Mouse (Mus musculus) kidney, adult 2 months (tissue): ENCODE data around the gene Wdr34. TPM values are rescaled to one million over a fixed set of nuclear protein-coding genes. Genes with fewer than 3 reads are reported as not detected.

ENCODE experiments used
- DNase-seq: peaks from one replicate; pipeline ENCODE4 v3.0.0; 2021
- H3K27ac ChIP-seq: fragments of 200-500 bp; 2 replicates; pipeline ENCODE4 v1.5.1; 2012; ENCODE audit warnings: low read depth, low read length, control low read depth, inconsistent platforms; ENCODE audit not compliant: insufficient read depth
- H3K27me3 ChIP-seq: fragments of 200-500 bp; replicated peaks from 2 replicates; pipeline ENCODE4 v1.6.1; 2012; ENCODE audit warnings: mild to moderate bottlenecking, moderate library complexity, low read length, inconsistent platforms; ENCODE audit not compliant: control insufficient read depth, insufficient read depth
- H3K36me3 ChIP-seq: fragments of 200-500 bp; 2 replicates; pipeline ENCODE4 v1.6.1; 2012; ENCODE audit warnings: mild to moderate bottlenecking, moderate library complexity, low read length, inconsistent platforms; ENCODE audit not compliant: control insufficient read depth, insufficient read depth
- H3K4me1 ChIP-seq: fragments of 200-500 bp; 2 replicates; pipeline ENCODE4 v1.6.1; 2011; ENCODE audit warnings: low read length; ENCODE audit not compliant: control insufficient read depth, insufficient read depth
- H3K4me3 ChIP-seq: fragments of 200-500 bp; 2 replicates; pipeline ENCODE4 v1.5.1; 2011; ENCODE audit warnings: mild to moderate bottlenecking, low read depth, low read length, control low read depth; ENCODE audit not compliant: insufficient read depth
- CTCF ChIP-seq: fragments of 200-500 bp; conservative IDR thresholded peaks from 2 replicates; pipeline ENCODE4 v1.5.1; 2011; ENCODE audit warnings: low read depth, mild to moderate bottlenecking, control low read depth, low read length, moderate library complexity, mixed read lengths; ENCODE audit not compliant: insufficient read depth, insufficient read length
- POLR2A ChIP-seq: fragments of 200-500 bp; IDR thresholded peaks from one replicate; pipeline ENCODE4 v1.6.1; 2011; ENCODE audit warnings: low read depth, low read length, control low read depth
- WGBS: fragments of 180-500 bp; shearing (Covaris S2); methylation state at CpG from one replicate; pipeline ENCODE4 v1.1.7; 2018; 5-methylcytosine and 5-hydroxymethylcytosine counted together
- polyA plus RNA-seq: library from polyadenylated mRNA; depleted of rRNA; stranded (reverse); fragments of >200 nt; gene quantifications from 2 replicates; pipeline ENCODE4 v1.2.3, GENCODE M21; 2012

Gene Wdr34
- polyA plus RNA-seq, 1 experiment: 32.0 TPM

DNA sequence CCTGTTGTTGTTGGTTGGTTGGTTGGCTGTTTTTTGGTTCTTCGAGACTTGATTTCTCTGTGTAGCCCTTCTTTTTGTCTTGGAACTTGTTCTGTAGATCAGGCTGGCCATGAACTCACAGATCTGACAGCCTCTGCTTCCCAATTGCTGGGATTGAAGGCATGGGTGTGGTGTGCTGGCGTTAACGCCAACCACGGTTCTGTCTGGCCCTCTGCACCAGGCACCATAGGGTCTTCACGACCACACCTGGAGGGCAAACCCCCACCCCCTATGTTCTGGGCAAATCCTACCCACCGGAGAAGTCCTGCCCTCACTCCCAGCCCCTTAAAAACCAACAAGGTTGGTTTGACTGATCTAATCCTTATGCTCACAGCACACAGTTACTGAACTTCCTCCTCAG lies 28.3 kb upstream of the Wdr34 start:
- WGBS: 69% methylated on average over 6 of the region's 6 CpGs
- Histone ChIP-seq H3K36me3 (no peaks in the 10 kb centered on the region), H3K27ac (no peak overlapping the region), H3K4me3 (no peak overlapping the region), H3K27me3 (no peaks in the 10 kb centered on the region), H3K4me1 (no peaks in the 10 kb centered on the region; the same call in 1 of the 2 replicates)
- no peak for TF ChIP-seq POLR2A
- no peak for TF ChIP-seq CTCF
- no peak for DNase-seq

DNA sequence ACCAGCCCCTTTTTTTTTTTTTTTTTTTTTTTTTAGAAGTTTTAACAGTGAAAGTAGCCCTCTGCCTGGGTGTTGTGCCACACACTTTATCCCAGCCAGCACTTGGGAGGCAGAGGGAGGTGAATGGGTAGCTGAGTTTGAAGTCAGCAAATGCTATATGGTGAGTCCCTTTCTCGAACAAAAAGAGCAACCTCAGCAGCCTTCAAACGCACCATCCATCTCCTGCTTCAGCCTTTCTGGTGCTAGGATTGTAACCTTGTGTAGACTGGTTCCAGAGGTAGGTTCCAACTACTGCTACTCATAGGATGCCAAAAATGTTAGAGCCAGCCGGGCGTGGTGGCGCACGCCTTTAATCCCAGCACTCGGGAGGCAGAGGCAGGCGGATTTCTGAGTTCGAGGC lies 27.8 kb upstream of the Wdr34 start:
- Histone ChIP-seq H3K36me3 (no peaks in the 10 kb centered on the region), H3K4me1 (no peaks in the 10 kb centered on the region; the same call in 1 of the 2 replicates), H3K27me3 (no peaks in the 10 kb centered on the region), H3K4me3 (no peak overlapping the region), H3K27ac (no peak overlapping the region)
- DNase-seq: no peak
- WGBS: 91% methylated on average over 9 of the region's 9 CpGs
- TF ChIP-seq POLR2A (no peak), CTCF (no peak)

DNA sequence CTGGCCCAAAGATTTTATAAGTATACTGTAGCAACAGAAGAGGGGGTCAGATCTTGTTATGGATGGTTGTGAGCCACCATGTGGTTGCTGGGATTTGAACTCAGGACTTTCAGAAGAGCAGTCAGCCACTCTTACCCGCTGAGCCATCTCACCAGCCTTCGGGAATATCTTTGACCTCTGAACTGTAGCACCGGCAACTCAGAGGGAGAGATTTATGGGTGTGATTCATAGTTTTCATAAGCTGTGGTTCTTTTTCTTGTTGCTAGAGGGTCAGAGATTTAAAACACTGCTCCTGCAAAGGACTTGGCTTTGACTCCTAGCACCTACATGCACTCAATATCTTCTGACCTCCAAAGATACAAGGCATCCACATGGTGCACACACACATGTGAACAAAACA lies 26.9 kb upstream of the Wdr34 start:
- Histone ChIP-seq H3K27me3 (no peaks in the 10 kb centered on the region), H3K27ac (no peak overlapping the region), H3K4me1 (no peaks in the 10 kb centered on the region; the same call in 1 of the 2 replicates), H3K4me3 (no peak overlapping the region), H3K36me3 (no peaks in the 10 kb centered on the region)
- DNase-seq: no peak
- TF ChIP-seq POLR2A: no peak
- TF ChIP-seq CTCF: no peak
- WGBS: 22% methylated on average over 3 of the region's 3 CpGs

DNA sequence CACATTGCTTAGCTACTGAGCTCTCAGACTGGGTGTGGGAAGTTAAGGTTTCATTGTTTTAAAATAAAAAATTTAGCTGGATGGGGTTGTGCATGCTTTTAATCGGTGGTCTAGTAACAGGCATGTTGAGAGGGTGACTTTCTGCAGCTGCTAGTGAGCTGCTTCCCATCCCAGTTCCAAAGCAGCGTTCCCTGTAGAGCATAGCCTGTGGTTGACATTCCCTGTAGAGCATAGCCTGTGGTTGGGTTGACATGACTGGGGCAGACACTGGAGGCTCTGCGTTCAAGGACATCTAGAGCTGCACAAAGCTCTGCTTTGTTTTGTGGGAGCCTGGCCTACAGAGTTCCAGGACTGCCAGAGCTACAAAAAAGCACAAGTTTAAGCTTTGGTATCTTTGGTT lies 24.6 kb upstream of the Wdr34 start:
- Histone ChIP-seq H3K27me3 (no peaks in the 10 kb centered on the region), H3K36me3 (no peaks in the 10 kb centered on the region; the same call in none of the 2 replicates), H3K27ac (no peak overlapping the region), H3K4me3 (no peak overlapping the region), H3K4me1 (no peaks in the 10 kb centered on the region; the same call in 1 of the 2 replicates)
- 80% methylated on average over 3 of the region's 3 CpGs for whole genome bisulfite sequencing
- DNase-seq: no peak
- TF ChIP-seq CTCF (no peak), POLR2A (no peak)

DNA sequence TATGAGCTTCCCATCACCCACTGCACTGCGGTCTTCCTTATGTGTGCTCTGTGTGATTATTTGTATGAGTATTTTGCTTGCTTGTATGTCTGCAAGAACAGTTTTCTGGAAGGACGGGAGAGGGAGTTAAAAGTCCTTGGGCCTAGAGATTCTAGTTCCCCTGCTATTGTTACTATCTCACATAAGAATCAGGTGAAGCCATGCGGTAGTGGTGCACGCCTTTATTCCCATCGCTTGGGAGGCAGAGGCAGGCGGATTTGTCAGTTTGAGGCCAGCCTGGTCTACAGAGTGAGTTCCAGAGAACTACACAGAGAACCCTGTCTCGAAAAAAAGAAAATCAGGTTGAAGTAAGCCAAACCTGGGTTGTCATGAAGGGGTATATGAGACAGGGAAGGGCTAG lies 24.2 kb upstream of the Wdr34 start:
- H3K4me1 ChIP-seq: no peaks in the 10 kb centered on the region; the same call in 1 of the 2 replicates
- no peak for TF ChIP-seq POLR2A
- no peak for TF ChIP-seq CTCF
- no peak overlapping the region for H3K4me3 ChIP-seq
- 85% methylated on average over 7 of the region's 7 CpGs for WGBS
- H3K27ac ChIP-seq: no peak overlapping the region
- no peaks in the 10 kb centered on the region; the same call in none of the 2 replicates for H3K36me3 ChIP-seq
- no peak for DNase-seq
- H3K27me3 ChIP-seq: no peaks in the 10 kb centered on the region

DNA sequence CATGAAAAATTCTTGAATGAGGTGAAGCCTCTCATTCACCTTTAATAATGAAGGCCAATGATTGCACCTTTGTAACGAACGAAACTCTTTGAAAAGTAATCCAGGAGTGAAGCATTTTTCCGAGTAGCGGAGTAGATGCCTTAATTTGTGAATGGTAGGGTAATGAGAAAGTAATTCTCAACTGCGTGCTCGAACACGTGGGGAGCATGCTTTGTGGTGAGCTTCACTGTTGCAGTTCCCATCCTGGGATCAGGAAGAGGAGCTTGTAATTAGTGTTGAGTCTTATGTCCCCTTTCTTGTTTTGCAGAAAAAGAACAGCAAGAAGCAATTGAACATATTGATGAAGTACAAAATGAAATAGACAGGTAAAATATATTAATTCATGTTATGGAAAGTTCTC lies 19.3 kb upstream of the Wdr34 start:
- 25% methylated on average over 7 of the region's 7 CpGs for WGBS
- no peak overlapping the region for H3K27ac ChIP-seq

DNA sequence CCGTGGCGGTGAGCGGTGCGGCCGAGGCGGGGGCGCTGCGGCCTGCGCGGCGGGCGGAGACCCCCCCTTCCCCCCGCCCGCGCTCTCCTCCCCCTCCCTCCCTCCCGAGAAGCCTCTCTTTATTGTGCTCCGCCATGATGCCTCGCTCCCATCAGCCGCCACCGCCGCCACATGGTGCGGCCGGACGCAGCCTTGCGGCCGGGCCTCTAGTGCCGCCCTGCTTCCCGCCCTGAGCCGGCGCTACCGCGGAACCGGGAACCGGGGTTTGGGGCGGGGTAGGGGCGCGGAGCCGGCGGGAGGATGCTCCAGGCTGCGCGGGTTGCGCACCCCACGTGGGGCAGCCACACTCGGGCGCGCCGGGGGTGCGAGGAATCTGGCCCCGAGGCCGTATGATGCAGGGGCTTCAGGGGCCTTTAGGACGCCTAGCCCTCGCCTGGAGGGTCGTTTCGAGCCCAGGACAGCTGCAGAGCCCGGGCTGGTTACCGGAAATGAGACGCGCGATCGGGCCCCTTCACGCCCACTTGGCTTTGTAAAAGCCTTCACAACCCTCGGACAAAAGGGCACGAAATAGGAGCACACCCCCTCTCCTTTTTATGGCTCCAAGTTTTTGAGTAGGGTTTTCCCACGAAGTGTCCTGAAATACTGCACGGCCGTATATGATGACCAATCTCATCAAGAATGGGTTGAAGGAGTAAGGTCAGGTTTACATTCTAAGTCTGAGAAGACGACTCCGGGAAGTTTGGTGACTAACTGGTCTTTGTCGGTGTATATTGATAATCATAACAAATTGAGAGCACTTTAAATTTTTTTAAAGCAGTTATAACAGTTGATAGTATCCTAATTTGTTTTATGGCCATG lies 18.6 kb upstream of the Wdr34 start:
- peaks cover 7% of the 10 kb centered on the region for H3K4me1 ChIP-seq
- H3K27me3 ChIP-seq: no peaks in the 10 kb centered on the region
- H3K4me3 ChIP-seq: peak overlapping the region; percentile 93
- H3K27ac ChIP-seq: no peak overlapping the region
- under 1% methylated on average over 65 of the region's 69 CpGs for WGBS
- no peak for TF ChIP-seq POLR2A
- no peak for TF ChIP-seq CTCF
- H3K36me3 ChIP-seq: no peaks in the 10 kb centered on the region; the same call in none of the 2 replicates
- DNase-seq: peak; percentile 37

More for the DNA sequence above, 19.3 kb upstream of the Wdr34 start:
- TF ChIP-seq POLR2A (no peak), CTCF (no peak)
- no peak for DNase-seq
- no peak overlapping the region for H3K4me3 ChIP-seq
- no peaks in the 10 kb centered on the region; the same call in none of the 2 replicates for H3K36me3 ChIP-seq
- peaks cover 5% of the 10 kb centered on the region for H3K4me1 ChIP-seq
- no peaks in the 10 kb centered on the region for H3K27me3 ChIP-seq
